Mouse (Mus musculus): ENCODE data around the gene Olfr1487. TPM values are rescaled to one million over a fixed set of nuclear protein-coding genes. Genes with fewer than 3 reads are reported as not detected.

The Olfr1487 gene
- polyA plus RNA-seq (2014; fragmentation: Illumina TruSeq; extraction: RNeasy Lipid Tissue Mini Kit (QIAGEN cat#74804); ENCODE audit: low read depth, low replicate concordance) = not detected

DNA sequence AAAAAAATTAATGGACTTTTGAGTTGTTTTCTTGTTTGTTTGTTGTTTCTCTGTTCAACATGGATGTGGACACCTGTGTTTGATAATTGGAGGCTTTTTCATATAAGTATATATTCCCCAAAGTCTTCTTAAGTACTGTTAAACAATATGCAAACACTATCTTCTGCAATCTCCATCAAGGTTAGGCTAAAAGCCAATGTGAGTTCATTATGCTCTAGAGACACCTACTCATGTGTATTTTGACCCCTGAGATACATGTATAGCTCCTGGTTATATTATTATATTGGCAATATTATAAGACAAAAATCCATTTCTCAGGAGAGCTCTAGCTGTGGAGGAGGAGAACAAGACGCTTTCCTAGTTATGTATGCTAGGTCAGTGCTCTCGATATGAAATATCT, at the start of gene Olfr1487:
Gene Olfr1487, plus strand, starts transcription at position 301 of the 400 bp plus-strand sequence.

DNA sequence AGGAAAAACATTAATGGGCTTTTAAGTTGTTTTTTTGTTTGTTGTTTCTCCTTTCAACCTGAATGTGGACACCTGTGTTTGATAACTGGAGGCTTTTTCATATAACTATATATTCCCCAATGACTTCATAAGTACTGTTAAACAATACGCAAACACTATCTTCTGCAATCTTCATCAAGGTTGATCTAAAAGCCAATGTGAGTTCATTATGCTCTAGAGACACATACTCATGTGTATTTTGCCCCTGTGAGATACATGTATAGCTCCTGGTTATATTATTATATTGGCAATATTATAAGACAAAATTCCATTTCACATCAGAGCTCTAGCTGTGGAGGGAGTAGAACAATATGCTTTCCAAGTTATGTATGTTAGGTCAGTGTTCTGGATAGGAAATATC, 34.0 kb upstream of the Olfr1487 start, which contains the start of gene Olfr1484:
Gene Olfr1484, plus strand, starts transcription at position 301 of the 400 bp plus-strand sequence.

DNA sequence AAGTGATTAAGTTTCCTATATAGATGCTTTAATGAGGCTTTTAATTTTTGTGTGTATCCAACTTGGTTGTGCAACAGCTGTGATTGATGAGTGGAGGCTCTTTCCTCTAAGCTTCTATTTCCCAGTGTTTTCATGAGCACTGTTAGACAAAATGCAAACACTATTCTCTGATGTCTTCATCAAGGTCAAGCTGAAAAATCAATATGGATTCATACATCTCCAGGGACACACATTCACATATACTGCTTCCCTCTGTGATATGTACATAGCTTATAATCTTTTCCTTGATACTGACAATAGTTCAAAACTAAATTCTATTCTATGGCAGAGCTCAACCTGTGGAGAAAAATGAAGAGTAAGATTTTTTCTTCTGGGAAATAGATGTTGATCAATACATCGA, 14.1 kb downstream of the Olfr1487 start, which contains the start of gene Olfr1489:
Gene Olfr1489, plus strand, starts transcription at position 301 of the 400 bp plus-strand sequence.

DNA sequence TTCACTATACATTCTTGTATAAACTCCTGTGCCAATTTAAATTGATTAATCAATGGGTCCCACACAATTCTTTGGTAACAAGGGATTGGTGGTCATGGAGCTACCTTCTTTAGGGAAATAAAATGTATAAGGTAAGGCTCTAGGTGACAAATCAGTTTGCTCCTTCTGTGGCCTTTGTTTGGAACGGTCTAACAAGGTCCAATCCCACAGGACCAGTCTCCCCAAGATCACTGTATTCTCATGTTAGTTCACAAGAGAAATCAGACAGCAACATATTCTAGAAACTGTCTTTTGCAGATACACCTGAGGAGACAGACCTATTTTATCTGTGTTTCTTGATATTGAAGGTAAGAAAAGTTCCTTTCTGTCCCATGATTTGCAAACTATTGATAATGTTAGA, 33.6 kb downstream of the Olfr1487 start, which contains the start of gene Olfr1490:
Gene Olfr1490, plus strand, starts transcription at position 301 of the 400 bp plus-strand sequence.

Other genes with a start within 250 kb of the Olfr1487 start
- not detected for gene Olfr1469, start 209.5 kb upstream of the Olfr1487 start, polyA plus RNA-seq (2014; fragmentation: Illumina TruSeq; extraction: RNeasy Lipid Tissue Mini Kit (QIAGEN cat#74804); ENCODE audit: low read depth, low replicate concordance)
- gene Olfr1471, start 174.0 kb upstream of the Olfr1487 start, polyA plus RNA-seq (2014; fragmentation: Illumina TruSeq; extraction: RNeasy Lipid Tissue Mini Kit (QIAGEN cat#74804); ENCODE audit: low read depth, low replicate concordance) = not detected
- gene Olfr1472, start 161.3 kb upstream of the Olfr1487 start, polyA plus RNA-seq (2014; fragmentation: Illumina TruSeq; extraction: RNeasy Lipid Tissue Mini Kit (QIAGEN cat#74804); ENCODE audit: low read depth, low replicate concordance) = not detected
- not detected for gene Olfr1474, start 147.8 kb upstream of the Olfr1487 start, polyA plus RNA-seq (2014; fragmentation: Illumina TruSeq; extraction: RNeasy Lipid Tissue Mini Kit (QIAGEN cat#74804); ENCODE audit: low read depth, low replicate concordance)
- gene Olfr1475, start 137.2 kb upstream of the Olfr1487 start, polyA plus RNA-seq (2014; fragmentation: Illumina TruSeq; extraction: RNeasy Lipid Tissue Mini Kit (QIAGEN cat#74804); ENCODE audit: low read depth, low replicate concordance) = not detected
- not detected for gene Olfr1477, start 116.8 kb upstream of the Olfr1487 start, polyA plus RNA-seq (2014; fragmentation: Illumina TruSeq; extraction: RNeasy Lipid Tissue Mini Kit (QIAGEN cat#74804); ENCODE audit: low read depth, low replicate concordance)
- not detected for gene Olfr1480, start 89.5 kb upstream of the Olfr1487 start, polyA plus RNA-seq (2014; fragmentation: Illumina TruSeq; extraction: RNeasy Lipid Tissue Mini Kit (QIAGEN cat#74804); ENCODE audit: low read depth, low replicate concordance)
- not detected for gene Olfr1484, start 33.9 kb upstream of the Olfr1487 start, polyA plus RNA-seq (2014; fragmentation: Illumina TruSeq; extraction: RNeasy Lipid Tissue Mini Kit (QIAGEN cat#74804); ENCODE audit: low read depth, low replicate concordance)
- gene Olfr1489, start 14.2 kb downstream of the Olfr1487 start, polyA plus RNA-seq (2014; fragmentation: Illumina TruSeq; extraction: RNeasy Lipid Tissue Mini Kit (QIAGEN cat#74804); ENCODE audit: low read depth, low replicate concordance) = not detected
- gene Olfr1490, start 33.7 kb downstream of the Olfr1487 start, polyA plus RNA-seq (2014; fragmentation: Illumina TruSeq; extraction: RNeasy Lipid Tissue Mini Kit (QIAGEN cat#74804); ENCODE audit: low read depth, low replicate concordance) = not detected
- gene Olfr1491, start 79.9 kb downstream of the Olfr1487 start, polyA plus RNA-seq (2014; fragmentation: Illumina TruSeq; extraction: RNeasy Lipid Tissue Mini Kit (QIAGEN cat#74804); ENCODE audit: low read depth, low replicate concordance) = not detected
- not detected for gene Olfr1493-ps1, start 105.9 kb downstream of the Olfr1487 start, polyA plus RNA-seq (2014; fragmentation: Illumina TruSeq; extraction: RNeasy Lipid Tissue Mini Kit (QIAGEN cat#74804); ENCODE audit: low read depth, low replicate concordance)
- not detected for gene Olfr1494, start 122.4 kb downstream of the Olfr1487 start, polyA plus RNA-seq (2014; fragmentation: Illumina TruSeq; extraction: RNeasy Lipid Tissue Mini Kit (QIAGEN cat#74804); ENCODE audit: low read depth, low replicate concordance)
- not detected for gene Olfr1495, start 147.2 kb downstream of the Olfr1487 start, polyA plus RNA-seq (2014; fragmentation: Illumina TruSeq; extraction: RNeasy Lipid Tissue Mini Kit (QIAGEN cat#74804); ENCODE audit: low read depth, low replicate concordance)
- not detected for gene Olfr1496, start 160.5 kb downstream of the Olfr1487 start, polyA plus RNA-seq (2014; fragmentation: Illumina TruSeq; extraction: RNeasy Lipid Tissue Mini Kit (QIAGEN cat#74804); ENCODE audit: low read depth, low replicate concordance)
- gene Olfr1497, start 180.8 kb downstream of the Olfr1487 start, polyA plus RNA-seq (2014; fragmentation: Illumina TruSeq; extraction: RNeasy Lipid Tissue Mini Kit (QIAGEN cat#74804); ENCODE audit: low read depth, low replicate concordance) = not detected
- gene Olfr1499, start 202.1 kb downstream of the Olfr1487 start, polyA plus RNA-seq (2014; fragmentation: Illumina TruSeq; extraction: RNeasy Lipid Tissue Mini Kit (QIAGEN cat#74804); ENCODE audit: low read depth, low replicate concordance) = not detected
- gene Olfr1500, start 213.1 kb downstream of the Olfr1487 start, polyA plus RNA-seq (2014; fragmentation: Illumina TruSeq; extraction: RNeasy Lipid Tissue Mini Kit (QIAGEN cat#74804); ENCODE audit: low read depth, low replicate concordance) = not detected
- gene Olfr1501, start 233.3 kb downstream of the Olfr1487 start, polyA plus RNA-seq (2014; fragmentation: Illumina TruSeq; extraction: RNeasy Lipid Tissue Mini Kit (QIAGEN cat#74804); ENCODE audit: low read depth, low replicate concordance) = not detected
- not detected for gene Olfr1502, start 244.4 kb downstream of the Olfr1487 start, polyA plus RNA-seq (2014; fragmentation: Illumina TruSeq; extraction: RNeasy Lipid Tissue Mini Kit (QIAGEN cat#74804); ENCODE audit: low read depth, low replicate concordance)

Data from liver, adult 10 weeks (tissue).